Mouse (Mus musculus) natural killer cell, adult 2 months (primary cell): ENCODE results near the gene Csta1.
"Not testable (repeated sequence)": the region's sequence is repeated elsewhere in the genome, so short reads cannot be mapped to it uniquely, and the experiment has no call there.

ENCODE experiments used
- DNase-seq, 2 experiments: peaks; one replicate each; pipeline ENCODE4 v3.0.0; 2022; ENCODE audit warnings: low spot score in 2 of 2

The Csta1 gene

DNA sequence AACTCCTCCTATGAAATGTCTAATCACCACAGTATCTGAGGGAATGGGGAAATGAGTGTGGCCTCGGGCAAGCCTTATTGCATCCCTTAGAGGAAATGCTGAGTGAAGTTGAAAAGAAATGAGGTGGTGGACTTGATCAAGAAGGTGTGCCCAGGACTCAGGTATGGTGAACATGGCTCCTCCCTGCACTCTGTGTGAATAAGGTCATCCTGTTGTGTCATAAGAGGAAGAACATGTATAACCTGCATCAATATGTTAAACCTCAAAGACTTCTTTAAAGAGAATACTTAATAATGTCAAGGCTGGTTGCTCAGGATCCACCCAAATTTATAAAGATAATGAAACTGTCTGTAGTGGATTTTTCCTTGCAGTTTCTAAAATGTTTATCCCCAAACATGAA, at the start of gene Csta1:
Csta1 (minus strand) TSS at position 101 of the 400 bp plus-strand sequence.
- no peak for DNase-seq

DNA sequence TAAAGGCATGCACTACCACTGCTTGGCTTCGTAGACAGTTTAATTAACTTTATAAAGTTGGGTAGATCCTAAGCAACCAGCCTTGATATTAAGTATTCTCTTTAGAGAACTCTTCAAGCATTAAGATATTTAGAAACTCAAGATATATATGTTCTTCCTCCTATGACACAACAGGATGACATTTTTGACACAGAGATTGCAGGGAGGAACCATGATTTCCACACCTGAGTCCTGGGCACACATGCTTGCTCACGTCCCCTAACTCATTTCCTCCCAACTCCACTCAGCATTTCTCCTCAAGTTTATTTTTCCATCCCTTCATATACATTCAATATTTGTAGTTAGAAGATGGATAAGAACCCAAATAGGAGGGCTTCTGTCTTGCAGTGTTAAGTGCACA, 48.9 kb upstream of the Csta1 start:
- DNase-seq: no peak

DNA sequence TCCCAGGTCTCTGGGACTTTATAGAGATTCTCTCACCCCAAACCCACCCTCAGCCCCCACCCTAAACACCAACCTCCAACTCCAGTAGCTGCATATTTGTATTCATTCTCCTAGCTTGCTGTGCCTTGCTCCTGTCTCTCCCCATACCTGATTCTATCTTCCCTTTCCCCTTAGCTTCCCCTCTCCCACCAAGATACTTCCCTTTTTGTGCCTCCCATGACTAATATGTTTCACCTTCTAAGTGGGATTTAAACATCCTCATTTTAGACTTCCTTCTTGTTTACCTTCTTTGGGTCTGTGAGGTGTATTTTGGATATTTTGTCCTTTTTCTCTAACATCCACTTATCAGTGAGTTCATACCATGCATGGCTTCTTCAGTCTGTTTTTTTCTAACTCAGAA, 45.1 kb upstream of the Csta1 start:
- DNase-seq: no peak

DNA sequence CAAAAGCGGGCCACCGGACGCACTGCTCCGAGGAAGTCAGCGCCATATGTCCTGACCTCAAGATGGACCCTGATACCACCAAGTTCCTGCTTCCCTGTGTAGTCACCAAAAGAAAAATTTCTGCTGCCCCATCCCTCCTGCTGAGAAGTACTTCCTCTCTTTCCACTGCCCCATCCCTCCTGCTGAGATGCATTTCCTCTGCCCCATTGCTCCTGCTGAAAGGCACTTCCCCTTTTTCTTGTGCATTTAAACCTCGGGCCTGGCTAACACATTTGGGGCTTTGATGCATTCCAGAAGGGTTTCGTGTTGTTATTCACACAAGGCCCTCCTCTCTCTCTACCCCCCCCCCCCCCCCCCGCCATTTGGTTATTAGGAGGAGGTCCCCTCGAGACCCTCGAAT, 36.8 kb upstream of the Csta1 start:
- not testable (repeated sequence) for DNase-seq

DNA sequence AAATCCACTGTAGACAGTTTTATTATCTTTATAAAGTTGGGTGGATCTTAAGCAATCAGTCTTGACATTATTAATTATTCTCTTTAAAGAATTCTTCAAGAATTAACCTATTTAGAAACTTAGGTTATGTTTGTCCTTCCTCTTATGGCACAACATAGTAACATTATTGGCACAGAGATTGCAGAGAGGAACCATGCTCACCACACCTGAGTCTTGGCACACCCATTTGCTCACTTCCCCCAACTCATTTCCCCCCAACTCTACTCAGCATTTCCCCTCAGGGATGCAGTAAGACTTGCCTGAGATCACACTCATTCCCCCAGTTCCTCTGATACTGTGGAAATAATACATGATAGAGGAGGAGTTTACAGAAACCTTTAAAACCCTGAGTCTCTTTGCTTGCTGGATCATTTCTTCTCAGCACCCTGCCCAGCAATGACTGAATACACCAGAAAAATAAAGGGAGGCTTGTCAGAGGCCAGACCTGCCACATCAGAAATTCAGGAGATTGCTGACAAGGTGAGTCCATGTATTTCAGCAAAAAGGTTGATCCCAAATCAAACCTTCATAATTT, 25.4 kb upstream of the Csta1 start, which contains the start of gene Stfa2l1:
Stfa2l1 (plus strand) TSS at position 410 of the 574 bp plus-strand sequence.
- DNase-seq: no peak

DNA sequence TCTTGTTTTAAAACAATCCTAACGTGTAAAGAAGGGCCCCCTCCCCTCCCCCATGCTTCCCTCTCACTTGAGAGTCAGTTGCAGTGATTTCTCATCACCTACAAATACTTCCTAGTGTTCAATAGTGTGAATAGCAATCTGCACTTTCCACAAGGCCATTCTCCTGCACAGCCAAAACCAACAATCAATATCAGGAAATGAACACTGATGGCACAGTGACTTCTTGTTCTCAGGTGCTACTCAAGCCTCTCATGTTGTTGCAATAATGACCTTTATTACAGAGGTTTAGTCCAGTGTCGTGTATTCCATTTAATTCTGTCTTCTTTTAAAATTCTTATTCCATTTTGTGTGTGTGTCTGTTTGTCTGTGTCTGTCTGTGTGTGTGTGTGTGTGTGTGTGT, 7.2 kb upstream of the Csta1 start:
- no peak for DNase-seq

DNA sequence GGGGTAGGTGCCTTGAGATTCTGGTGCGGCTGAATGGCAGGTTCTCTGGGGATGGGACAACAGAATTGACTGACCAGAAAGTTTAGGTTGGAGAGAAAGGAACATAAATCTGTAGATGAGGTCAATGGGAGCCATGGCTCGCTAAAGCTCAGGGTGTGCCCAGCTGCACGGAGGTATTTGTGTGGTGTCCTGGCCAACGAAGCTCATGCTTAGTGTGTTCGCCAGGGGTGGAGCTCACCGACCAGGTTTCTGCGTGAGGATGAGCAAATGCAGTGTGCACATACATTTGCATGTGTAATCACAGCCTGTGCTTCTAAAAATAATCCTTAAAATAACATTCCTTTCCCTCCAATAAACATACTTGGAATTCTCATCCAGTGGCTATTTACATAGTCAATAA, 2.9 kb downstream of the Csta1 start:
- DNase-seq: no peak

DNA sequence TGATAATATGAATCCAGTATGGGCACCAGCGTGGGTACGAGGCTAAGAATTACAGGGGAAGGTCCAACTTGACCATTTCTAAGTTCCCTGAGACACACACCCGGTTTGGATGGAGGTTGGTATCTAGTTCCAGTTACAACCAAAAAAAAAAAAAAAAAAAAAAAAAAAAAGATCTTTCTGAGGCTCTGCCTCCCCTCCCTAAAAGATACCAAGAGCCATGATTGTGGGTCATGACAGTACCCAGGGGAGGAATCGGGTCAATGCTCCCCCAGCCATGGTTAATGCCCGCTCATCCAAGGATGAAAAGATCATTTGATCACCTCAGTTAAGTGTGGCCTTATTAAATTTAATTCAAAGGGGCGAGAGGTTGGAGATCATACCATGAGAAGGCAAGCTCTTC, 15.3 kb downstream of the Csta1 start:
- not testable (repeated sequence) for DNase-seq

DNA sequence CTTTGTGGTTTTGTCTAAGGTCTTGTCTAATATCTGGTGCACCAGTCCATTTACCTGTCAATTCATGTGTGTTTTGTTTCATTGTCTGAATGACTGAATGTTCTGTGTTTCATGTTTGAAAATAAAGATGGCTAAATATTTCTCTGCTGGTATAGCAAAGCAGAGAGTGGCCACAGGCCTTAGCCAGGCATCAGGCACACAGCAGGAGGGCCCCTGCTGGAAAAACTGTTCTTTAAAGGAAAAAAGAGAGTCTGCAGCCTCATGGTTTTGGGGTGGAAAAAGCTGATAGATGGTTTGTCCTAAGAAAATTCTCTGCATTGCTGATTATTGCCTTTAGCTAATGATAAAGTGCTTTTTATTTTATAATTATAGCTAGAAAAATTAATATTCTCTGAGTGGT, 19.6 kb downstream of the Csta1 start:
- not testable (repeated sequence) for DNase-seq

DNA sequence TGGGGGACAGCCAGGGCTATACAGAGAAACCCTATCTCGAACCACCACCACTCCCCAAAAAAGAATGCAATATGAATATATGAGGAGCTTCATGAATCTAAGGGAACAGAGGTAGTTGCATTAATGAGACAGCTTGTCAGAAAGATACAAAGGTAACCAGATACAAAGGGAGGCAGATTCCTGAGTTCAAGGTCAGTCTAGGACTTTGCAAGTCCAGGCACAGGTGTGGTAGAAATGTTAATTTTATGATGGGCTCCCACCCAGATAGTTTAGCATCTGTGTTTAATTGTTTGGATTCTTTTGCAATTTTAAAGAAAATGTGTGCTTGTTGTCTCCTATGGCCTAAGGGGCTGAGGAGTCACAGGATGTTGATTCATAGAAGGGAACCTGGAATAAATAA, 28.8 kb downstream of the Csta1 start:
- DNase-seq: no peak

DNA sequence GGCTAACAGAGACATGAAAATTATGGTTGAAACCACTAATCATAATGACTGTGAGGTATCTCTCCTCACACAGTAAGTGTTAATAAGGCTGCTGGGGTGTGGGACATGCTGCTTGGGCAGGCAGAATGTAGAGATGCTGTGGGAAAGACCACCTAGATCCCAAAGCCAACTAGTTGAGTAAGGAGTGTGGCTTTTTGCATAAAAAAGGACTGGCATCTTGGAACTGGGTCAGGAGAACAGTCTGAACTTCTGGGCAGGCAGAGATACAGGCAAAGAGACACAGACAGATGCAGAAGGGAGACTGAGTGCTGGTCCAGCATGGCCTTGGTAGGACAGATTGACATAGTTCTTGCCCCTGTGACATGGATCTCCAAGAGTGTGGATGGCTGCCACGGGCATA, 29.5 kb downstream of the Csta1 start:
- DNase-seq: no peak

DNA sequence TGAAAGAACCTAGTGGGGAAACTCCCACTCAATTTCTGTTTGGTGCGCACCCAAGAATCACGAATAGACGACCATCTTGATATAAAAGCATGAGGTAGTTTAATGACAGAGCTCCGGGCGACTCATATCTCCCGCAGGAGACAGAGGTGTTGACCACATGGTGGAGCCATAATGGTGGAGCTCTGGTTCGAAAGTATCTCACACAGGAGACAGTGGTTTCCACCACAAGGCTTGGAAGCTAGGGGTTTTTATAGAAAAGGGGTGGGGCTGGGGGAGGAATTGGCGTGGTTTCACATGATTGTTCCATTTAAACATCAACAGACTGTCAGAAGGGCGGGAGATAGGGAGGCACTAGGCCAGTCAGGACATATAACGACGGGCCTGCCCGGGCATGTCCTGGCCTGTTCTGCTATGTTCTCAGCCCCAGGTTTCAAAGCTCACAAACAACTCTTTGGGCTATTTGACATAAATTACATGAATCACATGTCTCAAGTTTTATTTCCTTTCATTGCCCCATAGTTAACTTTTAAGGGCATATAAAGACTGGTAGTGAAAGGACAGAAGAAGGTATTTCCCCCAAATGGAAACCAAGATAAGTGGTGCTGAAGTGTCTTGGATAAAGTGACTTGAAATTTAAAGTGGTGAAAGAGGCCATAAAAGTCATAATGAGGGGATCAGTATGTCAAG, 33.1 kb downstream of the Csta1 start:
- not testable (repeated sequence) for DNase-seq

DNA sequence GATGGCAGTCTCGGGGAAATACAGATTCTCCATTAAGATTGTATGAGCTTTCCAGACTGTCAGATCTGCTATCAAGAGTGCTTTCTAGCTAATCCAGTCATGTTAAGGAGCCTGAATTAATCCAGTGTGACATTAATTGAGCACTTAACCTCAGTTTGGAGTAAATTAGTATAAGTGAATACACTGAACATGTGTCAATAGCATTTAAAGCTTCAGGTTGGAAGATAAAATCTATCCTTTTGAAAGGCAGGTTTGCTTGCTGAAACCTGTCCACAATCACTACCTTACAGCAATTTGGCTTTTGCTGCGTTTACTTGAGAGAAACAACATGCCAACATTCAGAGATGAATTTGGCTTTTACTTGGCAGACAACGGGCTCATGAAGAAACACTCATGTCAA, 37.0 kb downstream of the Csta1 start:
- DNase-seq: no peak

DNA sequence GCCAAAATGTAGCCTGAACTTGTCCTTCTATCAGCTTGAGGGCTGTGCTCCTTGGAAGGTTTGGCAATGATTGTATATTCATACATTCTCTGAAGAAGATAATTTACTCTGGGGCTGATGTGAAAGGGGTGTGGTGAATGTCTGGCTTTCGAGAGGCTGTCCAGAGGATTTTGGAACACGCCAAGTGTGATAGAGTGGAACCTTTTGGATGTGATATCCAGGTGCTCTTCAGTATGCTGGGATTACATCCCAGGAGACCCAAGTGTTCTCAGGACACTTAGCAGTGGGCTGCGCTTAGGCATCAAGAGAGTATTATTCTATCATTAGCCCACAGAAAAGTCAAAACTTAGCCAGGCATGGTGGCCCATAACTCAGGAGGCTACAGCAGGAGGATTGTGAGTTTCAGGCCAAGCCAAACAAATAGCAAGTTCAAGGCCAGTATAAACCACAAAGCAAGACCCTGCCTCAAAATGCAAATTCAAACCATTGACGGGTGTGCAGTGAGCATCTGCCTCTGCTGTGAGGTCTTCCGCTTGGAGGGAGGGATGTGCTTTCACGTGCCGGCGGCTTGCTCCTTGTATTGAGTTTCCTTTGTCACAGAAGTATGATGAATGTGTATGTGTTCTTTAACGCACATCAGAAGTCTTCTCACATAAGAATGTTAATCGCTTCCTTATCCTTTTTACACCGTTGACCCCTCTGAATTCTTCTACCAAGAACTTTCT, 40.1 kb downstream of the Csta1 start:
- DNase-seq: no peak

DNA sequence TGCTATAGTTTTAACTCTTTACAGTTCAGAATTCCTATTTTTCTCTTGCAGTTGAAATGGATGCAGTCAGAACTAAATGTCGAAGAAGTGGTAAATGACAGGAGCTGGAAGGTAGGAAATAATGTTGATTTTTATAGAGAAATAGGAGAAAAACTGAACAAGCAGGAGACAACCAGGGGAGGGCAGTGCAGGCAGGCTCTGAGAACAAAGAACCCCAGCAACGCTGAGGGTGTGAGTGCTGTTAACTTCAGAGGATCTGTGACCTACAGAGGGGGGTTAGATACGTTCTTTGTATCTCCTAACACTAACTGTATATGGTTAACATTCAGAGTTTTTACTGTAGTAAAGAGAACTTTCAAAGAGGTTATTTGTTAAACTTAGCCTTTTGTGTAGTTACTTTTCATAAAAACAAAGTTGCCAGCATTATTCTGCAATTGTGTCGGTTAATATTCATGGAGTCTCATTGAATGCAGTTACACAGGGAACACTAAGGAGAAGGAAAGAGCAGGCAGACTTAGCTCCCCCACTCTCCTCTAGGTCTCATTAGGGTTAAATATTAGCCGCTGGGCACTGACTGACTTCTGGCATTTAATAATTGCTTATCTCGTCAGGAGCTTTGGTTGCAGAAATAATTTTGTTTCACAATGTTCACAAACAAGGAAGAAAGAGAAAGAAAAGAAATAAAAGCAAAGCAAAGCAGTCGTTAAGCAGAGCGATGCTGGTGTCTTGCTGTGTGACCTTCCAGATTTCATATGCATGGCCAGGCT, 41.0 kb downstream of the Csta1 start:
- no peak for DNase-seq

DNA sequence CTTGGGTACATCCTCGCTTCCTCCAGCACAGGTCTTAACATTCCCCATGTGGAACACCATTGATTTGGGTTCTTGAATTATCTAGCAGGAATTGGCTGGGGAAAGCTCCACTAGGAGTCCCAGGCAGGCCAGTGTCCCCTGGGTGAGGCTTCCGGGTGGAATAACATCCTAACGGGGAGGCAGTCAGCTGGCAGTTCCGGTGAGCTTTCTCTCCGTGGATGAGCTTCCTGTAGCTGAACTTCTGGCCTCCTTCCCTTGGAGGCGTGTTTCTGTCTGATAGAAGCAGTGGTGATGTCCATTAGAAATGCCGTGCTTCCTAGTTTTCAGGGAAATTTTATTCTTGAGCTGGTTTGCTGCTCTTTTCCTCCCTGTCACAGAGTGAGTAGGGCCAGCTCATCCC, 42.0 kb downstream of the Csta1 start:
- no peak for DNase-seq

DNA sequence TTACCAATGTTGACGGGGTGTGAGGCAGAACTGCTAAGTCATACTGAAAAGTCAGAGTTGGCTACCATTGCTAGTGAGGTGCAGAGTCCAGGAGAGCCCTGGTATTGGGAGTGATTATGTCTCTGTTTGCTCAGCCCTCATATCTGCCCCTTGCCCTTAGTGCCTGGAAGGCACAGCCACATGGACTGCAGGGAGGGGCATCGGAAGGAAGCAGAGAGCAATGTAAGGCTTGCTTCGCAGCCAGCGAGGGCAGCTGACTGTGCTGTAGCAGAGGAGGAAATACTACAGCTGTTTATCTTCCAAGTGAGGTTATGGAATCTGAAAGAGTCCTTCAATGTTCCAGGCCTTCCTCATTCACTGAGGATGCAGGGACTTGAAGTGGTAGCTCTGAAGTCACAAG, 43.2 kb downstream of the Csta1 start:
- no peak for DNase-seq

DNA sequence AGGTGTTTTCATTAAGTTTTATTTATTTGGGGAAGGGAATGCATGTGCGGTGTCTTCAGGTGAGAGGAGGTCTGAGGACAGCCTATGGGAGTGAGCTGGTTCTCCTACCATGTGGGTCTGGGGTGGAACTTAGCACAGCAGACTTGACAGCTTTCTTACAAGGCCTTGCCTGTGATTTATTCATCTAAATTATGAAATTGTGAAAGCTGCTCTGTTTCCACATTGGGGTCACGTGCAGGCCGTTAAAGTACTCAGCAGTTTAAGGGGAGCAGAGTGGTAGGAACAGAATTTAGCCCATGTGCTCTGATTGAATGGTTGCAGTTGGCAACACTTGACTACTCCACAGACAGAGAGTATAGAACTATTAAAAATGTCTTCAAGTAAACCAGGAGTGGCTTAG, 51.1 kb downstream of the Csta1 start:
- no peak for DNase-seq

DNA sequence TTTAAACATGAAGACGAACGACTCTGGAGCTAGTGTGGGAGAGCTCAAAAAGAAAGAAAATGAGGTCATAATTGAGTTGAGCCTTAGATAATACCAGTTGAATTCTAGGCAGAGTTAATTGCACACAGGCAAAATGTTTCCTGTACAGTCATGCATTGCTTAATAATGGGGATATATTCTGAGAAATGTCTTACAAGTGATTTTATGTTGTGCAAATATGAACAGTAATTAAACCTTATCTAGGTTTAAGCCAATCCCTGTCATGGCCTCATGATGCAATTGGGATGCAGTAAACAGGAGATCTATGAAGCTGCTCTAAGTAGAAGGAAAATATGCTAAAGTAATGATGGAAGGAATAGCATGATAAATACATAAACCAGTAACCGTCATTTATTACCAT, 56.3 kb downstream of the Csta1 start:
- DNase-seq: no peak

DNA sequence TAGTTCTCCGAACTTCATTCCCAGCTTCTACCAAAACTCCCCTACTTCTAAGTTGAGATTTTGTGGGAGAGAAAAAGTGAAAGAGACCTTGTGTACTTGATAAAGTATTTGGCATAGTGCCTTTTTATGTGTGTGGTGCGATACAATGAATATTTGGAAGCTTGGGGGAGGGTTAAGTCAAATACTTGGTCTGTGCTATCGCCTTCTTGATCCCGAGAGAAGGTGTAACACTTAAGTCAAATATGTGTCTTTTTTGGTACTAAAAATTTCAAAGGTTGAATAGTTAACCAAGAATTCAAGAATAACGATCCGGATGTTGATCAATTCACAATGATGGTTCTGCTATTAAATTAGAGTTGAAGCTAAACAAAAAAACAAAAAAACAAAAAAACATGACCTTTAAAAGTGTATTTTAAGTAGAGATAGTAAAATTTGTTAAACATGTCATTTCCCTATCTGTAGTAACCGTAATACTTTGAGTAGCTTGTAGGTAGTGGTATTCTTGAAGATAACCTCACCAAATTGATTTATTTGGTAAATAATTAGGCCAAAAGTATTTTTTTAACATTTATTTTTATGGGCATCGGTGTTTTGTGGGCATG, 58.5 kb downstream of the Csta1 start:
- DNase-seq: no peak

DNA sequence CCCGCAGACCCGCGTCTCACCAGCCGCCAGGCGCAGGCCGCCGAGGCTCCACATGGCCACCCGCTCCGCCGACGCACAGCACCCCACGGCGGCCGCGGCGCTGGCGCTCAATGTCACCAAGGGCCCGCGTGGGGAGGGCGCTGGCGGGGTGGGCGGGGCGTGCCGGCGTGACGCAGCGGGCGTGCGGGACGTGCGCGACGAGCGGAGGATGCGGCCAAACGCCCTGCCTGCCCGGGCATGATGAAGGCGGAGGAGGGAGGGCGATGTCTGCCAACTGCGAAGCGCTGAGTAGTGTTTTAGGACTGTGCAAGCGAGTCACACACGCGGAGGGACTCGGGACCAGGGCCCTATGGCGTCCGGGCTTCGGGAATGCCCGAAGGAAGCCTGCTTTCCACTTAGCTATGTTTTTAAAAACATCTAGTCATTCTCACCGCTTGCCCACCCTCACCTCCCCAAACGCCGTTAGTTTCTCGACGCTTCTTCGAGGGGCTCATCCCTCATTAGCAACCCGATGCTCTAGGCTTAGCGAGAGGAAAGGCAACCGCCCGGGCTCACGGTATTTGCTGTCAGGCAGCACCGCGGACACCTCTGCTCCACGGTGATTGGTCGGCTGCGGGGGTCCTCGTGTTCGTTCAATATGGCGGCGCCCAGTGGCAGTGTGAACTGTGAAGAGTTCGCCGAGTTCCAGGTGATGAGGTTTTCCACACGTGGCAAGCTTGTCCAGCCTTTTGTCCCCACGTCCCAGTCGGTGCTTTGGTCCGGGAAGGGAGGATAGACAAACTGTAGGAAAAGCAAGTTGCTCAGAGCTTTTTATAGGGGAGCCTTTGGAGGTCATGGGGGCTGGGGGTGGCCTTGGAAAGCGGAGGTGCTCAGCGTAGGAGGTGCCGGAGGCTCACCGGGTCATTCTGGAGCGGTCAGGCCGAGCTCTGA, 59.3 kb downstream of the Csta1 start, which contains the start of the genes Fam162a and Ccdc58:
Fam162a (minus strand) TSS at position 145 of the 930 bp plus-strand sequence.
Ccdc58 (plus strand) TSS at position 236 of the 930 bp plus-strand sequence.
- peak; percentile 85 to 90 for DNase-seq
